Mouse (Mus musculus) cerebellum, postnatal 14 days (tissue): ENCODE measurements around the gene Fhdc1.

Experiments used
- DNase-seq, 2 experiments: peaks; one replicate each; pipeline ENCODE4 v3.0.0; 2021; ENCODE audit warnings: mixed read lengths in 2 of 2

Fhdc1 gene

GRCm38 (mm10) chr3:84430152-84430551 is 50.1 kb downstream of the Fhdc1 start:
- no peak for DNase-seq

GRCm38 (mm10) chr3:84428994-84429725 is 51.1 kb downstream of the Fhdc1 start:
- no peak for DNase-seq

GRCm38 (mm10) chr3:84427779-84428178 is 52.5 kb downstream of the Fhdc1 start:
- DNase-seq = no peak

GRCm38 (mm10) chr3:84422340-84422739 is 57.9 kb downstream of the Fhdc1 start:
- DNase-seq = no peak

- DNase-seq = no peak
These were observed 66.4 kb downstream of the Fhdc1 start for GRCm38 (mm10) chr3:84413868-84414267.

- no peak for DNase-seq
These were observed 67.3 kb downstream of the Fhdc1 start for GRCm38 (mm10) chr3:84412920-84413319.

GRCm38 (mm10) chr3:84409474-84409862 is 70.8 kb downstream of the Fhdc1 start:
- no peak for DNase-seq

GRCm38 (mm10) chr3:84408756-84409473 is 71.3 kb downstream of the Fhdc1 start:
- no peak for DNase-seq

GRCm38 (mm10) chr3:84405523-84405922 is 74.7 kb downstream of the Fhdc1 start:
- DNase-seq = no peak

- DNase-seq = no peak
These were observed 76.8 kb downstream of the Fhdc1 start for GRCm38 (mm10) chr3:84403389-84403788.

GRCm38 (mm10) chr3:84402716-84403115 is 77.5 kb downstream of the Fhdc1 start:
- no peak for DNase-seq

GRCm38 (mm10) chr3:84397976-84398375 is 82.3 kb downstream of the Fhdc1 start:
- DNase-seq = no peak

GRCm38 (mm10) chr3:84396240-84396639 is 84.0 kb downstream of the Fhdc1 start:
- no peak for DNase-seq

- no peak for DNase-seq
These were observed 84.4 kb downstream of the Fhdc1 start for GRCm38 (mm10) chr3:84395840-84396239.

GRCm38 (mm10) chr3:84394841-84395447 is 85.3 kb downstream of the Fhdc1 start:
- no peak for DNase-seq
